Mouse (Mus musculus) adrenal gland (tissue): Measurements from ENCODE around the gene Dynll1.

Experiments used
- intact Hi-C: fragments of 180-260 bp; cut with DNase I; formaldehyde crosslinking; loops from one replicate; pipeline ENCODE4 v1.15.1; 2025

Dynll1 gene

GRCm38 (mm10) chr5:115313668-115313943, 12.8 kb upstream of the Dynll1 start:
- intact Hi-C loops = no loop called here

- intact Hi-C loops = no loop called here
Observed at GRCm38 (mm10) chr5:115312816-115313667, 12.2 kb upstream of the Dynll1 start.

GRCm38 (mm10) chr5:115312354-115312753, 11.6 kb upstream of the Dynll1 start:
- intact Hi-C loops = no loop called here

- intact Hi-C loops = loop anchor here (5.0 kb wide), 1 partner anchor 35 kb away; no protein-coding TSS in a partner anchor
Observed at GRCm38 (mm10) chr5:115302190-115302589, 1.4 kb upstream of the Dynll1 start.

- intact Hi-C loops = loop anchor here (5.0 kb wide), 1 partner anchor 36 kb away; no protein-coding TSS in a partner anchor
Observed at GRCm38 (mm10) chr5:115301615-115302014, 816 bp upstream of the Dynll1 start.

- intact Hi-C loops = loop anchor here (5.0 kb wide), 1 partner anchor 37 kb away; no protein-coding TSS in a partner anchor
Observed at GRCm38 (mm10) chr5:115300035-115300744, 609 bp downstream of the Dynll1 start.

- intact Hi-C loops = no loop called here
Observed at GRCm38 (mm10) chr5:115296347-115296746, 4.5 kb downstream of the Dynll1 start.

GRCm38 (mm10) chr5:115294173-115294572, 6.6 kb downstream of the Dynll1 start:
- intact Hi-C loops = no loop called here

GRCm38 (mm10) chr5:115284735-115285134, 16.1 kb downstream of the Dynll1 start:
- intact Hi-C loops = loop anchor here (5.0 kb wide), 1 partner anchor 58 kb away; the partner anchor contains the start of genes Gatc and Triap1

GRCm38 (mm10) chr5:115280050-115280687, 20.6 kb downstream of the Dynll1 start:
- intact Hi-C loops = loop anchor here (5.0 kb wide), 1 partner anchor 62 kb away; the partner anchor contains the start of genes Gatc and Triap1

- intact Hi-C loops = loop anchor here (5.0 kb wide), 1 partner anchor 63 kb away; the partner anchor contains the start of genes Gatc and Triap1
Observed at GRCm38 (mm10) chr5:115279226-115280049, 21.4 kb downstream of the Dynll1 start, which contains the start of gene Coq5. Gene Coq5 (plus strand): TSS chr5:115279666.

GRCm38 (mm10) chr5:115278785-115279184, 22.0 kb downstream of the Dynll1 start:
- intact Hi-C loops = no loop called here

- intact Hi-C loops = no loop called here
Observed at GRCm38 (mm10) chr5:115278053-115278452, 22.7 kb downstream of the Dynll1 start.

- intact Hi-C loops = no loop called here
Observed at GRCm38 (mm10) chr5:115275998-115276397, 24.8 kb downstream of the Dynll1 start.

GRCm38 (mm10) chr5:115274771-115275170, 26.0 kb downstream of the Dynll1 start:
- intact Hi-C loops = loop anchor here (5.0 kb wide), 1 partner anchor 37 kb away; the partner anchor contains the start of gene Pop5

- intact Hi-C loops = loop anchor here (5.0 kb wide), 1 partner anchor 37 kb away; the partner anchor contains the start of gene Pop5
Observed at GRCm38 (mm10) chr5:115274353-115274752, 26.4 kb downstream of the Dynll1 start.

GRCm38 (mm10) chr5:115273549-115274135, 27.2 kb downstream of the Dynll1 start:
- intact Hi-C loops = loop anchor here (5.0 kb wide), 1 partner anchor 36 kb away; the partner anchor contains the start of gene Pop5

- intact Hi-C loops = loop anchor here (5.0 kb wide), 1 partner anchor 36 kb away; the partner anchor contains the start of gene Pop5
Observed at GRCm38 (mm10) chr5:115272812-115273548, 27.8 kb downstream of the Dynll1 start, which contains the start of gene Rnf10. Gene Rnf10 (minus strand): TSS chr5:115272898.
